Mouse (Mus musculus) heart, adult 9 months (tissue): Measurements from ENCODE around the gene Masp2.
A peak's percentile ranks its signal among the peaks of the same experiment; 100 is the strongest.

Experiments
- DNase-seq, 2 experiments: peaks; one replicate each; pipeline ENCODE4 v3.0.0; 2022; ENCODE audit warnings: low spot score in 2 of 2

Masp2 gene

DNA sequence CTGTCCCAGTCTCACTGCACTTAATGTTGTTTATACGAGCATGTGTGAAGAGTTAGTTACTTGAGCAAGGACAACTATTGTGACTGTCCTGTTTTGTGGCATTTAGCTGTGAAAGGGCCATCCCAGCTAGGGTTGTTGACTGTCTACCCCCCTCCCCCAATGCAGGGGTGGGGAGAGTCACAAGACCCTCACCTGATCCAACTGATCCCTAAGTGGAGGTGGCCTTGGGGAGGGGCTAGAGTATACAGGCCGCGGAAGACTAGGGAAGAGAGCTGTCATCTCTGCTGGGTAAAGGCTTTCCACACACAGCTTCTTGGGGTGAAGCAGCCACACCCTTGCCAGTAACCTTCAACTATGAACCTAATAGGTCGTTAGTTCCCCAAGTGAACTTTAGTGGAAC, 2.0 kb upstream of the Masp2 start:
- DNase-seq: no peak

DNA sequence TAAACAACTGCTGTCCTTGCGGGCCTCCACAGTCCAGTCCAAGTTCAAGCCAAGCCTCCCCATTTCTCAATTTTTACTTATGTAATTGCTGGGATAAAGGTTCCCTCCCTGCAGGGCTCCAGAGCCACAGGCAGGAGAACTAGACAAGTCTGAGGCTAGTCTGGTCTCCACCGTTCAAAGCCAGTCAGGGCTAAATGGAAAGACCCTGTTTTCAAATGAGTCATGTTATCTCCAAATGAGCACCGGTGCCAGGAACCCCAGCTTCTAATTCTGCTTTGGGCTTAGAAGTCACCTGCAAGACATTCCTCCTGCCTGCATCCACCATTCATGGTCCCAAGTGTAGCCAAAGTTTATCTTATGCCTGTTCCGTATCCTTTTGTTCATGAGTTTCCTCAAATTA, 483 bp upstream of the Masp2 start:
- no peak for DNase-seq

DNA sequence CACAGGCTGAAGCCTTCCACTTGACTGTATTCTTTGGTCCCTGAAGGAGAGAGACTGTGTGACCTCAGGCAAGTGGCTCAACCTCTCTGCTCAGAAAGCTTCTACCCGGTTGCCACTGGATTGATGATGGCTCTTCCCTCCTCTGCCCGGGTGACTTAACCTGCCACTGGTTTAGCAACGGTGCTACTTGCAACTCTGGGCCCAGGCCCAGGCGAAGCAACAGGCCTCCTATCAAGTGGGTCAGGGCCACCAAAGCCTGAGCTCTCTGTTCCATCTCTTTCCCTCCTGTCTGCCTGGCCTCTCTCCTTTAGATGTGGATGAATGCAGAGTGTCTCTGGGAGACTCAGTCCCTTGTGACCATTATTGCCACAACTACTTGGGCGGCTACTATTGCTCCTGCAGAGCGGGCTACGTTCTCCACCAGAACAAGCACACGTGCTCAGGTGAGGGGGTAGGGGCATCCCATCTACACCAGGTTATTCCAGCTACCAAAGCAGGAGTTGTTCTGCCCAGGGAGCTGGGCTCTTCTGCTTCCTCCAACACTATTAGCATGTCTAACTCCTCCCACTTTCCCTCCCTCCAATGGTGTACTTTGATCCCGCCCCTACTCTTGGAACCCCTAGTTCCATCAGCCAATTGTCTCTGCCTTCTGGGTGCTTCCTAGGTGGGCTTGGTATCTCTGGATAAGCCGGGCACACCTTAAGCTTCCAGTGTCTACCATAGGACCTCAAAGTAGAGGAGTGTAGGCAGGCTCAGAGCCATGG, 1.2 kb downstream of the Masp2 start:
- no peak for DNase-seq

- no peak for DNase-seq
Measured at GRCm38 (mm10) chr4:148604141-148604540, 1.8 kb downstream of the Masp2 start.

- DNase-seq: peak in 1 of 2 experiments; percentile 19
Measured at GRCm38 (mm10) chr4:148604541-148605165, 2.3 kb downstream of the Masp2 start.

DNA sequence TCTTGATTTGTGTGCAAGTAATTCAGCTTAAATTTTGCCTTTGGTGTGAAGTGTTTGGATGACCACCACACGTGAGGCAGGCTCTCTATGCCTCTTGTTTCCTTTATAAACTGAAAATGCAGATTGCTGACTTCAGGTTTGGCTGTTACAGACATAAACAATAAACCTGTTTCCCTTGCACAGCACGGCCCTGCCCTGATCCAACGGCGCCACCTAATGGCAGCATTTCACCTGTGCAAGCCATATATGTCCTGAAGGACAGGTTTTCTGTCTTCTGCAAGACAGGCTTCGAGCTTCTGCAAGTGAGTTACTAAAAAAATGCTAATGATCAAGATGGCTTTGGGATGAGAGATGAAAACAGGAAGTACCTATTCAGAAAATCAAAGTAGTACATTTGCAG, 5.4 kb downstream of the Masp2 start:
- DNase-seq: peak in 1 of 2 experiments; percentile 42

DNA sequence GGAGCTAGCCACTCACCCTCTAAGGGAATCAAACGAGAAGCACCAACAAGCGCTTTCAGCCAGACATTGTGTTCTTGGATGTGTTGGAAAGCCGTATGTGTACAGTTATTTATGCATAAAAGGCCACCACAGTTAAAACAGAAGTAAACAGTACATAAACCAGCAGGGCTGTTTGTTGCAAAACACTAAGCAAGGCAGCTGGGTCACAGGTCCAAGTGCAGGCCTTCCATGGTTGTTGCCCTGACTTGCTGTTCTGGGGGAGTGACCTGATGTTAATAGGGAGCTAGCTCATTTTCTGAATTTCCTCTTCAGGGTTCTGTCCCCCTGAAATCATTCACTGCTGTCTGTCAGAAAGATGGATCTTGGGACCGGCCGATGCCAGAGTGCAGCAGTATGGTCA, 7.5 kb downstream of the Masp2 start:
- DNase-seq: no peak

DNA sequence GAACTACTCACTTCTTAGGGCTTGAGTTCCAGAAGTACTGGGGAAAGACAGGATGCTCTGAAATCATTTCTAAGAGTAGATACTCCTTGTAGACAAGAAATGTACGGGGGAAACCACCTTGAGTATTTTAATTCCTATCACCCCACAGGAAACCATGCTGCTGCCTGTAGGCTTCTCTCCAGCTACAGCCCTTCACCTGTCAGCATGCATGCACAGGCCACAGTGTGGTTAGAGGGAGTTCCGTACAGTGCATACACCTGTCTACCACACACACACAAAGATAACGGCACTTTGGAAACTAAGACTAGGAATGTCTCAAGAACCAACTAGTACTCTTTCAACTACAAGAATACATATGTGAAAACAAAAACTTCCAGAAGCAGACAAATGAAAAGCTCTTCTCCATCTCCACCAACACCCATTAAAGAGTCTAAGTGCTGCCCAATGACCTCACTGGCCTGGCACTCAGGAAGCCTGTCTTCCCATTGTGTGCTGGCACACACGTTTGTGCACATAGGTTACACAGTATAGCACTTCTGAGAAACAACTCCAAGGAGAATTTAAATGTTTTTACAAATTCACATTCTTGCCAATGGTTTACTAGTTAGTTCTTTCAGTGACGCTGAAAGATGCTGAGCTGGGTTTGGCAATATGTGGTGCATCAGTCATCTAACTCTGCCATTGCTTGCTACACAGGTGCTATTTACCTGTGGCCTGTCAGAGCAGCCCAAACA, 8.4 kb downstream of the Masp2 start:
- no peak for DNase-seq

GRCm38 (mm10) chr4:148612557-148612956, 10.2 kb downstream of the Masp2 start:
- no peak for DNase-seq

DNA sequence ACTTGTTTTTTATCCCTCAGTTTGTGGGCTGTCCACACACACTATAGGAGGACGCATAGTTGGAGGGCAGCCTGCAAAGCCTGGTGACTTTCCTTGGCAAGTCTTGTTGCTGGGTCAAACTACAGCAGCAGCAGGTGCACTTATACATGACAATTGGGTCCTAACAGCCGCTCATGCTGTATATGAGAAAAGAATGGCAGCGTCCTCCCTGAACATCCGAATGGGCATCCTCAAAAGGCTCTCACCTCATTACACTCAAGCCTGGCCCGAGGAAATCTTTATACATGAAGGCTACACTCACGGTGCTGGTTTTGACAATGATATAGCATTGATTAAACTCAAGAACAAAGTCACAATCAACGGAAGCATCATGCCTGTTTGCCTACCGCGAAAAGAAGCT, 11.4 kb downstream of the Masp2 start:
- DNase-seq: no peak

- DNase-seq: no peak
Measured at GRCm38 (mm10) chr4:148619805-148620204, 17.5 kb downstream of the Masp2 start.

DNA sequence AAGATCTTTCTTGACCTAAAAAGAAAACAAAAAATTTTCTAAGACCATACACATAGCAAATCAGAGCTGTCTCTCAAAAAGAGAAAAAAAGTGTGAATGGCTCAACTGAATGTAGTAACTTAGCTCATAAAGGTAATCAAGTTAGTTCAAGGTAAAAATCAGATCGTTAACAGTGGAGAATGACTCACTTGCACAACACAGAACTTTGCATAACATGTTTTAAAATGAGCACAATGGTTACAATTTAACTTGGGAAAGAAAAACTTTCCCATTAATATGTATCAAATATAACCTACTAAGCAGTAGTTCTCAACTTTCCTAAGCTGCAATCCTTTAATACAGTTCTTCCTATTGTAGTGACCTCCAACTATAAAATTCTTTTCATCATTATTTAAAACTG, 18.4 kb downstream of the Masp2 start:
- no peak for DNase-seq

GRCm38 (mm10) chr4:148622485-148622884, 20.1 kb downstream of the Masp2 start:
- DNase-seq: no peak

DNA sequence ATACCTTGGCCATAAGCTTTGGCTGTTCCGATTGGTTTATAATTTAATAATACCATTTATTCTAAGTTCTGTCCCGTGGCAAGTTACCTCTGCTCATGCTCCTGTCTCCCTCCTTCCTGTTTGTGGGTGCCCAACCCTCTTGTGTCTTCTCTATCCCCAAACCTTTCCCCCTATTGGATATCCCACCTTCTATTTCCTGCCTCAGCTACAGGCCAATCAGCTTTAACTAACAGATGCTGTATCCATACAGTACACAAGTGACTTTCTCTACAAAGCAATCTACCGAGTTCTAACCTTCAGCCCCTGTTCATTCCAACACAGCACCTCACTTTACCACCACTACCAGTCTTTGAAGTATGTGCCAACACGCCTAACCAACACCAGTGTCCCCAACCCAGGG, 21.3 kb downstream of the Masp2 start:
- no peak for DNase-seq

DNA sequence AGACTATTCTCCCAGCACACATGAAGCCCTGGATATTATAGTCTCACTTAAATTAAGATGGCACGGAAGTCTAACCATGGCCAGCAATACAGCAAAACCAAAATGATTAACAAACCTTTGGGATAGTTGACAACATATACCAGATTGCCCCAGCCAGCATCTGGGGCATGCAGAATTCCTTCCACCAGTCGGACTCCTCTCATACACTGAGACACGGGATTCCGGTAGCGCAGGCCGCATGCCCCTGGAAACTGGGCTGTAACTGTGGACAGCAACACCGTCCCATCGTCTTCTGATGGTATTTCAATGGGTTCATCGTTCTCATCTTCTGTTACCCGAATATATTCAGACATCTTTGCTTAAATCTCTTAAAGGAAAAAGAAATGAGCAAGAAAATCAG, 22.7 kb downstream of the Masp2 start:
- no peak for DNase-seq

DNA sequence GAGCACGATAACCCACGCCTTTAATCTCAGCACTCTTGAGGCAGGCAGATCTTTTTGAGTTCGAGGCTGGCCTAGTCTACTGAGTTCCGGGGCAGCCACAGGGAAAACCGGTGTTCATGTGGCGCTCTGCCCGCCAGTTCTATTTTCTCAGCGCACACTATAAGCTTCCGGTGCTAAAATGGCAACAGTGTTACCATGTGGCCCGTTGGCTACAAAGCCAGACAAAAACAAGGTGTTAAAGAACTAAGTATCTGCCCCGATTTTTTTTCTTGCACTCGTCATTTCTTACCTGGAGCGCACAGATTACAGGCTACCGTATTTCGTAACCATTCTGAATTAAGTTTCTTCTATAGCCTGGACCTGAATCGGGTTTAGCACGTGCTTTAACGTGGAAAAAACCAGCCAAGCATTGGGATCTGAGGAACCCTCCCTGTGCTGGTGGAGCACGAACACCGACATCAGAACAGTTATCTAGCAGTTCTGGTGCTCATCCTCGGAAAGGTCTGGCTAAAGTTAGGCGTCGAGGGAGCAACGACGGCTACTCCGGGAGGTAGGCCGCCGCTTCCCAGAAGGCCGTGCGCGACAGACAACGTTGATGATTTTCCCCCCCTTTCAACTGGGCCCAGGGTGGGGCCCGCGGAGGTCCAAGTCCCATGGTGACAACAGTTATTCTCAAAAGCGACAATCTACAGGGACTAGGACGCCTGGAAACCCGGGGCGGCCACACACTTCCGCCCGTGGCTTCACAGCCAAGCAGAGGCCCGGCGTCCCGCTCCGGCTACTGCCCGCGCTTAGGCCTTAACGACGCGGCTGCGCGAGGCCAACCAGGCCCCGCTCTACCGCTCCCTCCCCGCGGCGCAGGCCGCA, 23.6 kb downstream of the Masp2 start:
- no peak for DNase-seq

DNA sequence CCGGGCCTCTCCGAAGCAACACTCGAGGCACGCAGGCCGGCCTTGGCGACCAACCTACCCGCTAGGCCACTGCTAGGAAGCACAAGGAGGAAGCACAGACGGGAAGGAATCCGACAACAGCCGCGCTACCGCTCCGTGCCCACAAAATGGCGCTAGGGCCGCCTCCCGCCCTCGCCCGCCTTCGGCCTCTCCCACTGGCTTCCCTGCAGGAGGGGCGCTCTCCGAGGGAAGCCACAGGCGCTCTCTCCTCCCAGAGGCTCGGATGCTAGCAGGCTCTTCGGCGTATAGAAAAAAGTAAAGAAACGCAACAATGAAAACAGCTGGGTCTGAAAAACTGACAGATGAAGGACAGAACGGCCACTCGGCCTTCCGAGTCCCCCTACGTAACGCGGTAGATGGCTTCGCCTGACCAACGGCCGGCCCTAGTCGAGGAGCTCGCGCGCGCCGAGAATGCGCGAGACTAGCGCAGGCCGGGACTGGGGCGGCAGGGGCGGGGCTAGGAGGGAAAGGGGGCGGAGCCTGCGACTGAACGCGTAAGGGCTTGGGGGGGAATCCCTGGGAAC, 24.4 kb downstream of the Masp2 start, which contains the start of gene Tardbp:
TSS of gene Tardbp (minus strand) at position 397 of the 563 bp plus-strand sequence.
- DNase-seq: peak; percentile 92 to 94

DNA sequence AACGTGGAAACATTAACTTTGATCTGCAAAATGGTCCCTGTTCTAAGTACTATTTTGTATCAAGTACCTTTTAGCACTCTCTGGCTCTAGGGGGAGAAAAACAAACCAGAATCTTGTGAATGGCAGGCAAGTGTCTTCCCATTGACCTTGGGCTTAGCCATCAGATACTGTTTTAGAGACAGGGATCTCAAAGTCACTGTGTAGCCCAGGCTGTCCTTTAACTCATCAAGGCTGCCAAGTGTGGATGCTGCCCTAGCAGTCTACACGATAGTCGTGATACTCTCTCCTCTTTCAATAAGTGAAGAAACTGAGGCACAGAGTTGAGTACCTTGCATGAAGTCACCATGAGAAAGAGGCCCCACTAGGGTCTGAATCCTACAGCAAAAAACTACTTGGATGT, 24.9 kb downstream of the Masp2 start:
- no peak for DNase-seq

- no peak for DNase-seq
Measured at GRCm38 (mm10) chr4:148632013-148632692, 29.8 kb downstream of the Masp2 start.

- DNase-seq: no peak
Measured at GRCm38 (mm10) chr4:148633395-148634061, 31.2 kb downstream of the Masp2 start.
